Mouse (Mus musculus) lung, postnatal 36 days (tissue): ENCODE measurements at regions not wholly inside any gene's neighbourhood (a gene's known extent, or its start where the extent isn't known, plus 50 kb on each side); places are given as distances from the start of the nearest gene placed in this dataset.

Experiments
- DNase-seq: peaks from one replicate; pipeline ENCODE4 v3.0.0; 2022; ENCODE audit warnings: mixed read lengths

DNA sequence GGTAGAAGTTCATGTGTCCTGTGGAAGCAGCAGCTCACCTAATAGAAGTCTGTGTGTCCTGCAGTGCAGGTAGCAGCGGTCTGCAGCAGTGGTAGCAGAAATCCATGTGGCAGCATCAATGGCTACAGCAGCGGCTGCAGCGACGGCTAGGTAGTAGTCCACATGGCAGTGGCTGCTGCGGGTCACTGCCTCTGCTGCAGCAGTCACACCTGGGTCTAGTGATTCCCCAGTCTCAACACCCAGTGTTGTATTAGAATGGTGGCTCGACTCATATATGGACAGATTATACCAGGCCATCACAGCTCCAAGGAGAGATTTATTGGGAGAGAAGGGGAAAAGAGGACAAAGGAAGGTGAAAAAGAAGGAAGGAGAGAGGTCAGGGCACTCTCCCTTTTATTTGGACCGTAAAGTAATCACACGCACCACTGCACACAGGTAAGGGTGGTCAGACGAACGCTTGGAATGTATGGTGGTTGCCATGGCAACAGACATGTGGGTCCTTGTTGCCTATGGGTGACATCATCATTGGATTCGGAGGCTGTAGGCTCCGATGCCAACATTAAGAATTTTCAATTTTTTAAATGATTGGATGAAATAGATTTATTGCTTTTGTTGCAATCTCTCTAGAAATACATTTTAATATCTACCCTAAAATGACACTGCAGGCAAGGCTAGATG is 71.2 kb upstream of the Ccdc85a start:
- no peak for DNase-seq

GRCm38 (mm10) chr11:28649446-28649845 is 65.3 kb upstream of the Ccdc85a start:
- DNase-seq: no peak

DNA sequence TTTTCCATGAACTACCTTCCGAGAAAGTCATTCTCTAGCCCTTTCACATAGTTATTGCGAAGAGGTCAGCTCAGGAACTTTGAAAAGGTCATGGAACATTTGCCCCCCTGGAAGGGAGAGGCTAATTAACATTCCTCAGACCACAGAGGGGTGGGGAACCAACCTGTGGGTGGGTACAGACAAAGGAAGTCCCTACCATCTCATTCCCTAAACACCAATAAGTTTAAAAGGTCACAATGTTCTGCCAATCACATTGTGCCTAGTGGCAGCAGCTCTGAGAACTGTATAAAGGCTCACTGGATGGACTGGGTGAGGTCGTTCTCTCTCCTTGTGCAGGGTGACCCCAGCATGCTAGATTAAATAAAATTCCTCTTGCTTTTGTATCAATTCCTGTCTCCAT is 64.8 kb upstream of the Ccdc85a start:
- DNase-seq: no peak

- no peak for DNase-seq
These were observed 55.0 kb upstream of the Ccdc85a start for GRCm38 (mm10) chr11:28639081-28639480.

- no peak for DNase-seq
These were observed 52.6 kb upstream of the Ccdc85a start for GRCm38 (mm10) chr11:28636752-28637151.
